Mouse (Mus musculus) ES-E14 (cell line): ENCODE data around the gene Cldn5. TPM values are rescaled to one million over a fixed set of nuclear protein-coding genes. Genes with fewer than 3 reads are reported as not detected.

ENCODE experiments used
- DNase-seq: peaks from one replicate; pipeline ENCODE4 v3.0.0-alpha.2; 2013; ENCODE audit warnings: low read depth, low spot score
- H3K27ac ChIP-seq: 2 replicates; pipeline ENCODE4 v1.5.1; 2012; ENCODE audit warnings: low read depth, mild to moderate bottlenecking, low read length, moderate library complexity, mixed read lengths; ENCODE audit not compliant: poor library complexity, insufficient read depth, severe bottlenecking
- H3K36me3 ChIP-seq: 2 replicates; pipeline ENCODE4 v1.6.1; 2012; ENCODE audit warnings: mild to moderate bottlenecking, low read length, moderate library complexity, mixed read lengths; ENCODE audit not compliant: control insufficient read depth, poor library complexity, insufficient read depth, severe bottlenecking
- H3K4me1 ChIP-seq, 2 experiments: fragments of 150-350 bp in 1 of 2; sonication (generic) in 1 of 2; 2 replicates each; pipeline ENCODE4 v1.6.1; 2012; ENCODE audit warnings: low read length in 2 of 2, mild to moderate bottlenecking in 1 of 2, mixed read lengths in 1 of 2; ENCODE audit not compliant: control insufficient read depth in 2 of 2, insufficient read depth in 2 of 2, poor library complexity in 1 of 2
- H3K4me3 ChIP-seq, 2 experiments: fragments of 150-350 bp in 1 of 2; sonication (generic) in 1 of 2; 2 replicates each; pipeline ENCODE4 v1.5.1; 2012; ENCODE audit warnings: low read length in 2 of 2, low read depth in 1 of 2, mild to moderate bottlenecking in 1 of 2, mixed read lengths in 1 of 2; ENCODE audit not compliant: insufficient read depth in 1 of 2, poor library complexity in 1 of 2, severe bottlenecking in 1 of 2
- H3K9ac ChIP-seq: 2 replicates; pipeline ENCODE4 v1.6.1; 2012; ENCODE audit warnings: low read depth, mild to moderate bottlenecking, low read length, mixed read lengths; ENCODE audit not compliant: poor library complexity, insufficient read depth, severe bottlenecking
- H3K9me3 ChIP-seq: fragments of 150-350 bp; sonication (generic); 2 replicates; pipeline ENCODE4 v1.6.1; 2012; ENCODE audit warnings: low read depth, mild to moderate bottlenecking, low read length; ENCODE audit not compliant: control insufficient read depth, insufficient read depth
- CHD2 ChIP-seq: IDR thresholded peaks from 2 replicates; pipeline ENCODE4 v1.6.1; 2014; ENCODE audit warnings: mild to moderate bottlenecking, low read depth, low read length, inconsistent platforms
- HCFC1 ChIP-seq: IDR thresholded peaks from 2 replicates; pipeline ENCODE4 v1.6.1; 2012; ENCODE audit warnings: low read length, inconsistent platforms, borderline replicate concordance; ENCODE audit not compliant: insufficient read depth
- MAFK ChIP-seq: IDR thresholded peaks from 2 replicates; pipeline ENCODE4 v1.6.1; 2014; ENCODE audit warnings: mild to moderate bottlenecking, low read depth, low read length, inconsistent platforms; ENCODE audit not compliant: insufficient read depth
- ZC3H11A ChIP-seq: IDR thresholded peaks from 2 replicates; pipeline ENCODE4 v1.6.1; 2012; ENCODE audit warnings: low read depth, mild to moderate bottlenecking, inconsistent platforms, low read length, borderline replicate concordance
- ZNF384 ChIP-seq: IDR thresholded peaks from 2 replicates; pipeline ENCODE4 v1.6.1; 2012; ENCODE audit warnings: low read depth, low read length, inconsistent platforms
- in situ Hi-C, 2 experiments: fragments of 600-800 bp; cut with MboI; formaldehyde crosslinking; loops; one replicate each; pipeline ENCODE4 v1.15.1; 2025; ENCODE audit warnings: low sequenced_read_pairs in 2 of 2, inconsistent platforms in 1 of 2; ENCODE audit not compliant: unreplicated experiment in 2 of 2
- total RNA-seq: library from RNA; depleted of rRNA; stranded (reverse); fragments of 300-350 nt; gene quantifications from 2 replicates; pipeline ENCODE4 v1.2.3, GENCODE M21; 2012; rRNA removed

Gene Cldn5
- 2.5 and 9.1 TPM in 2 replicates for total RNA-seq

GRCm38 (mm10) chr16:18776556-18777100 lies at the start of gene Cldn5:
Gene Cldn5 (plus strand): TSS chr16:18776847.
- H3K9me3 ChIP-seq, result no peaks in the 10 kb centered on the region
- in situ Hi-C loops, result no loop called here
- peak within 1 kb of the TSS; percentile 68 to 69 for H3K4me3 ChIP-seq
- H3K4me1 ChIP-seq, result peaks cover 2 to 18% of the 10 kb centered on the region in 2 experiments; a peak in 2 of 4 replicates
- no peak within 1 kb of the TSS for H3K27ac ChIP-seq
- H3K9ac ChIP-seq, result peak within 1 kb of the TSS; percentile 51
- peak; percentile 63 for DNase-seq
- no peak for TF ChIP-seq ZC3H11A
- H3K36me3 ChIP-seq, result peaks cover 6% of the 10 kb centered on the region

DNA sequence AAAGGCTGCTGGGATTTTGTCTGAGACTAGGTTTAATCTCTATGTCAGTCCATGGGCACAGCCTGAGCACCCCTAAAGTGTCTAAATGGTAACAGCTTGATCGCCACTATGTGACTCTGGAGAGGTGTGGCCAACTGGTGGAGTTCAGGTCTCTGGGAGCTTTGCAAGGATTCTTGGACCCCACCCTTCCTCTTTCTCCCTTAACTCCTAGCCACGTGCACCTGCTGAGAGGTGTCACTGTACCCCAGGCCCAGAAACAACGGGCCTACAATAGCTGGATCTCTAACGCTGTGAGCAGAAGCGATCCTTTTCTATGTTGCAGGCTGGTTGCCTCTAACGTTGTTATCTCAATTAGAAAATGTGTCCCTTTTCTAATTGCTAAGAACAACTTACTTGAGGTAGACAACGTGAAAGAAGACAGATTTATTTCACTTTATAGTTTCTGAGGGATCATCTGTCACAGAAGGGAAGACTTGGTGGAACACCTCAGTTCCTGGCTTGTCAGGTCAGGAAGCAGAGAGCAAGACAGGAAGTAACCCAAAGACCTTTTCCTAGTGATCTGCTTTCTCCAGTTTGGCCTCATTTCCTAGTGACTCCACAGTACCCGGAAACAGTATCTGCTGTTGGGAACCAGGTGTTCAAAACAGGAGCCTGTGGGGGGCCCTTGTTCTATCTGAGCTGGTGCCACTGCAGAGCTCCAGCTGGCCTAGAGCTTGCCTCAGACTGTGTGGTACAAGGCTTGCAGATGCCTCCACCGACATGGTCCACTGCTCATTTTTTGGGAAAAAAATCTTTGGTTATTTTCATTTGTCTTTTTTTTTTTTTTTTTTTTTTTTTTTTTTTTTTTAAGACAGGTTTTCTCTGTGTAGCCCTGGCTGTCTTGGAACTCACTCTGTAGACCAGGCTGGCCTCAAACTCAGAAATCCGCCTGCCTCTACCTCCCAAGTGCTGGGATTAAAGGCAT lies 48.8 kb upstream of the Cldn5 start:
- no peaks in the 10 kb centered on the region for H3K9me3 ChIP-seq
- H3K36me3 ChIP-seq, result no peaks in the 10 kb centered on the region
- peaks cover 15 to 30% of the 10 kb centered on the region in 2 experiments for H3K4me1 ChIP-seq
- TF ChIP-seq CHD2, result no peak
- peak; percentile 84 for TF ChIP-seq ZNF384
- no peak for DNase-seq
- in situ Hi-C loops, result no loop called here
- no peak overlapping the region for H3K9ac ChIP-seq
- no peak overlapping the region for H3K27ac ChIP-seq
- H3K4me3 ChIP-seq, result no peak overlapping the region

DNA sequence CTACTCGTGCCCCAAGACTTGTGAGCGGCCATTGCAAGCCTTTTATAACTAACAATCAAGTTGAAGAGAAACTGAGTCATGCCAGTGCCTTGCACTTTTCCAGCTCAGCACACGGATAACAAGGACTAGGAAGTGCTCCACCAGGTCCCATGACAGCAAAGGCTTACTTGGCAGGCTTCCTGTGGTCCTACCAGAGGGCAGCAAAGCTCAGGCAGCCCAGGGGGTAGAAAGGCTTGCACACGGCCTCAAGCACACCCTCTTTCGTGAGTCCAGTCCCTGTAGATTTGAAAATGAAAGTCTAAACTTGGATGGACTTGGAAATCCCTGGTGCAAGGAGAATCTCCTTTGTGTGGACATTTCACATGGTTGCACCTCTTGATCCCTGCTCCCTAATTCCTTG lies 47.5 kb upstream of the Cldn5 start:
- Histone ChIP-seq H3K9ac (no peak overlapping the region), H3K4me1 (peaks cover 15 to 24% of the 10 kb centered on the region in 2 experiments), H3K27ac (no peak overlapping the region), H3K36me3 (no peaks in the 10 kb centered on the region), H3K9me3 (no peaks in the 10 kb centered on the region), H3K4me3 (no peak overlapping the region)
- no peak for TF ChIP-seq ZNF384
- TF ChIP-seq CHD2, result no peak
- in situ Hi-C loops, result no loop called here
- DNase-seq, result no peak

- TF ChIP-seq MAFK (no peak), HCFC1 (no peak), ZC3H11A (no peak), ZNF384 (no peak), CHD2 (no peak)
- no peak for DNase-seq
- in situ Hi-C loops, result no loop called here
- Histone ChIP-seq H3K4me1 (peaks cover 11 to 16% of the 10 kb centered on the region in 2 experiments), H3K9ac (no peak overlapping the region), H3K36me3 (no peaks in the 10 kb centered on the region), H3K4me3 (no peak overlapping the region), H3K27ac (no peak overlapping the region), H3K9me3 (no peaks in the 10 kb centered on the region)
Measured at GRCm38 (mm10) chr16:18730640-18731039, 46.0 kb upstream of the Cldn5 start.
